Mouse (Mus musculus) kidney, postnatal 0 days (tissue): Measurements from ENCODE around the gene Cldn10. TPM values are rescaled to one million over a fixed set of nuclear protein-coding genes. Genes with fewer than 3 reads are reported as not detected.

Experiments
- ATAC-seq: fragments of 200-750 bp; cut with Nextera tagmentation; replicated peaks from 2 replicates; pipeline ENCODE4 v1.8.0; 2017; ENCODE audit warnings: low read depth, moderate number of reproducible peaks, moderate TSS enrichment, moderate library complexity; ENCODE audit not compliant: low FRiP score
- DNase-seq: peaks from one replicate; pipeline ENCODE4 v3.0.0-alpha.2; 2016; ENCODE audit warnings: low spot score
- H3K27ac ChIP-seq: fragments of 300-500 bp; sonication (generic); 2 replicates; pipeline ENCODE4 v1.5.1; 2014; ENCODE audit warnings: mild to moderate bottlenecking
- H3K27me3 ChIP-seq: fragments of 300-500 bp; sonication (generic); 2 replicates; pipeline ENCODE4 v1.6.1; 2014; ENCODE audit warnings: low read length, mixed read lengths; ENCODE audit not compliant: insufficient read depth
- H3K36me3 ChIP-seq: fragments of 300-500 bp; sonication (generic); 2 replicates; pipeline ENCODE4 v1.6.1; 2014; ENCODE audit warnings: low read length, mixed read lengths; ENCODE audit not compliant: insufficient read depth
- H3K4me1 ChIP-seq: fragments of 300-500 bp; sonication (generic); replicated peaks from 2 replicates; pipeline ENCODE4 v1.6.1; 2014; ENCODE audit warnings: antibody characterized with exemption, low read length, mixed read lengths; ENCODE audit not compliant: insufficient read depth
- H3K4me2 ChIP-seq: fragments of 300-500 bp; sonication (generic); 2 replicates; pipeline ENCODE4 v1.6.1; 2014; ENCODE audit warnings: mild to moderate bottlenecking, low read length, moderate library complexity, mixed read lengths
- H3K4me3 ChIP-seq: fragments of 300-500 bp; sonication (generic); replicated peaks from 2 replicates; pipeline ENCODE4 v1.5.1; 2014; ENCODE audit warnings: low read depth, low read length
- H3K9ac ChIP-seq: fragments of 300-500 bp; sonication (generic); 2 replicates; pipeline ENCODE4 v1.6.1; 2014; ENCODE audit warnings: low read depth, low read length
- H3K9me3 ChIP-seq: fragments of 300-500 bp; sonication (generic); replicated peaks from 2 replicates; pipeline ENCODE4 v1.6.1; 2016; ENCODE audit warnings: low read length, inconsistent platforms, mixed read lengths
- CTCF ChIP-seq: IDR thresholded peaks from 2 replicates; pipeline ENCODE4 v1.5.1; 2016; ENCODE audit warnings: antibody characterized with exemption, low read depth, mild to moderate bottlenecking, moderate library complexity
- WGBS: fragments of 180-500 bp; shearing (Covaris S2); extraction: QIAGEN DNeasy Blood & Tissue Kit; methylation state at CpG from one replicate; pipeline ENCODE4 v1.1.7; 2014; 5-methylcytosine and 5-hydroxymethylcytosine counted together
- polyA plus RNA-seq: library from polyadenylated mRNA; unstranded; fragments of >200 nt; fragmentation: Nextera tagmentation; extraction: Ambion mirVana; gene quantifications from 2 replicates; pipeline ENCODE4 v1.2.1, GENCODE M21; 2015

The Cldn10 gene
- polyA plus RNA-seq, result 199 and 211 TPM in 2 replicates

- Histone ChIP-seq H3K4me2 (peak within 1 kb of the TSS; percentile 18), H3K9me3 (no peaks in the 10 kb centered on the region), H3K27me3 (no peaks in the 10 kb centered on the region), H3K27ac (peak within 1 kb of the TSS; percentile 61), H3K4me3 (no peak within 1 kb of the TSS), H3K9ac (no peak within 1 kb of the TSS), H3K36me3 (no peaks in the 10 kb centered on the region), H3K4me1 (0 out of 2 replicates have a peak, but pooled peaks cover 5% of the 10 kb centered on the region)
- no peak for ATAC-seq
- no peak for TF ChIP-seq CTCF
- WGBS, result 45% methylated on average over 4 of the region's 4 CpGs
- DNase-seq, result no peak
Measured at GRCm38 (mm10) chr14:118787621-118788020, at the start of gene Cldn10. Cldn10 (plus strand) TSS chr14:118787908.

DNA sequence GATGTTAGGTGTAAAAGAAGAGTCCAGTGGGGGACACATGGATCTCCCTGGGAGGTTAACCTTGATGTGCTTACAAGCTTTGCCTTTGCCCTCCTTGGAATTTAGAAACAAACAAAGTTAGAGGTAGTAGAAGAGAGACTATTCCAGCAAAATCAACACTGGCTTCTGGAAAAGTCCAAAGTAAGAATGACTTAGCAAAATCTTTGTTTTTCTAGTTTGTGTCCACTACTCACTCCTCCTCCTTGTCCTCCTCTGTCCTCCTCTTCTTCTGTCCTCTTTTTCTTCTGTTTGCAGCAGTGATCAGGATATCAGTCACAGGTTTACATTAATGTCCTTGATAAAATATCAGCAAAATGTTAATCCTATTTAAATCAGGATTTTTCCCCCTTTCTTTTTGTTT lies 45.9 kb upstream of the Cldn10 start:
- no peak overlapping the region for H3K9ac ChIP-seq
- DNase-seq (no peak), ATAC-seq (no peak)
- no peaks in the 10 kb centered on the region for H3K4me1 ChIP-seq
- no peak overlapping the region for H3K4me2 ChIP-seq
- no peaks in the 10 kb centered on the region for H3K27me3 ChIP-seq
- no peaks in the 10 kb centered on the region for H3K36me3 ChIP-seq
- no peak overlapping the region for H3K27ac ChIP-seq
- no peaks in the 10 kb centered on the region for H3K9me3 ChIP-seq
- no peak overlapping the region for H3K4me3 ChIP-seq
- no peak for TF ChIP-seq CTCF

- H3K27ac ChIP-seq, result no peak overlapping the region
- H3K9me3 ChIP-seq, result no peaks in the 10 kb centered on the region
- no peak overlapping the region for H3K9ac ChIP-seq
- DNase-seq (no peak), ATAC-seq (no peak)
- WGBS, result 78% methylated on average over 5 of the region's 5 CpGs
- no peak overlapping the region for H3K4me3 ChIP-seq
- no peak overlapping the region for H3K4me2 ChIP-seq
- no peaks in the 10 kb centered on the region for H3K4me1 ChIP-seq
- no peak for TF ChIP-seq CTCF
- H3K36me3 ChIP-seq, result no peaks in the 10 kb centered on the region
- H3K27me3 ChIP-seq, result no peaks in the 10 kb centered on the region
Measured at GRCm38 (mm10) chr14:118742862-118743261, 44.8 kb upstream of the Cldn10 start.

DNA sequence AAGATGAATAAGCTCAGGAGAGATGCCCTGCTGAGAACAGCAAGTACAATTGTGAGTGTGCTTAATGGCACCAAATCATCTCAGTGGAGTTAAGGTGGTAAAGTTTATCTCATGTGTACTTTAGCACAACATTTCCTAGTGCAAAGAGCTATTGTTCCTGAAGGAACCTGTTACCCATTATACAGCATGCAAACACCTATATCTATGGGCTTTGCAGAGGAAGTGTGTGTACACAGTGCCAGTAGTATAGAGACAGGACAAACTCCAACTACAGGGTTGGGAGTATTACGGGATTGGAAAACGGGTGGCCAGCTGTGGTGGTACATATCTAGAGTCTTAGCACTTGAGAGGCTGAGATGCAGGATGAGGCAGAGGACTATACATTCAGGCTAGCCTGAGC lies 38.6 kb upstream of the Cldn10 start:
- Histone ChIP-seq H3K9ac (no peak overlapping the region), H3K27me3 (no peaks in the 10 kb centered on the region), H3K9me3 (no peaks in the 10 kb centered on the region), H3K36me3 (no peaks in the 10 kb centered on the region), H3K27ac (no peak overlapping the region), H3K4me3 (no peak overlapping the region), H3K4me1 (no peaks in the 10 kb centered on the region), H3K4me2 (no peak overlapping the region)
- ATAC-seq (no peak), DNase-seq (no peak)
- 95% methylated on average over 2 of the region's 2 CpGs for WGBS
- TF ChIP-seq CTCF, result no peak

- ATAC-seq (no peak), DNase-seq (no peak)
- no peak for TF ChIP-seq CTCF
- H3K36me3 ChIP-seq, result no peaks in the 10 kb centered on the region
- H3K27ac ChIP-seq, result no peak overlapping the region
- 68% methylated on average over 4 of the region's 4 CpGs for WGBS
- H3K9me3 ChIP-seq, result no peaks in the 10 kb centered on the region
- H3K4me3 ChIP-seq, result no peak overlapping the region
- no peak overlapping the region for H3K4me2 ChIP-seq
- no peak overlapping the region for H3K9ac ChIP-seq
- no peaks in the 10 kb centered on the region for H3K27me3 ChIP-seq
- no peaks in the 10 kb centered on the region for H3K4me1 ChIP-seq
Measured at GRCm38 (mm10) chr14:118749715-118750114, 38.0 kb upstream of the Cldn10 start.

DNA sequence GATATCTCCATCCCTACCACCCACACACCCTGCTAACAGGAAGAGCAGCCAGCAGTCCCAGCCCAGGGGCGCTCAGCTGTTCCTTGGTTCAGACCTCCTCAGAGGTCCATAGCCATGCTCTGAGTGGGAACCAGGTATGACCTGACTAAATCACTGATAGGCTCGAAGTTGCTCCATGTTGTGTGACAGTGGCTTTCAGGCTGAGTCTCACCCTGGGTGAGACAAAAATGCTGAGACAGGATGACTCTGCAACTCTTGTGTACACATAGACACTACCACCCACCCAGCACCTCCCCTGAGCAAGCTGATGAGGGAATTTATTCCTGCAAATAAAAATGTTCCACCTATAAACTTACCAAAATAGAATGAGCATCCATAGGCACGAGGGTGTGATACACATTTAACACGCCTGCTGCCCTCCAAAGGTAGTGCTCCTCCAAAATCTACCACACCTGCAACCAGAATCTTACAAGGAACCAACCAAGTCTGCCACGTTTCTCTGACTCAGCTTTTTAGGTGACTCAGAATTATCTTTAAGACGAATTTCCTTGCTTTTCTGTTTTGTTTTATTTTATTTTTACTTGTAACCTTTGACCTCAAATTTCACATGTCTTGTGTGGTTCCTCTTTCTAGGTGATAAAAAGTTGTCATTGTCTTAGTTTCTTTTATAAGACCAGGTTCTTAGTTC lies 37.1 kb upstream of the Cldn10 start:
- no peak overlapping the region for H3K9ac ChIP-seq
- H3K4me1 ChIP-seq, result no peaks in the 10 kb centered on the region
- 76% methylated on average over 6 of the region's 6 CpGs for WGBS
- H3K4me2 ChIP-seq, result no peak overlapping the region
- no peak for DNase-seq
- TF ChIP-seq CTCF, result no peak
- H3K36me3 ChIP-seq, result no peaks in the 10 kb centered on the region
- H3K4me3 ChIP-seq, result no peak overlapping the region
- no peak overlapping the region for H3K27ac ChIP-seq
- no peaks in the 10 kb centered on the region for H3K27me3 ChIP-seq
- H3K9me3 ChIP-seq, result no peaks in the 10 kb centered on the region
- ATAC-seq, result no peak

DNA sequence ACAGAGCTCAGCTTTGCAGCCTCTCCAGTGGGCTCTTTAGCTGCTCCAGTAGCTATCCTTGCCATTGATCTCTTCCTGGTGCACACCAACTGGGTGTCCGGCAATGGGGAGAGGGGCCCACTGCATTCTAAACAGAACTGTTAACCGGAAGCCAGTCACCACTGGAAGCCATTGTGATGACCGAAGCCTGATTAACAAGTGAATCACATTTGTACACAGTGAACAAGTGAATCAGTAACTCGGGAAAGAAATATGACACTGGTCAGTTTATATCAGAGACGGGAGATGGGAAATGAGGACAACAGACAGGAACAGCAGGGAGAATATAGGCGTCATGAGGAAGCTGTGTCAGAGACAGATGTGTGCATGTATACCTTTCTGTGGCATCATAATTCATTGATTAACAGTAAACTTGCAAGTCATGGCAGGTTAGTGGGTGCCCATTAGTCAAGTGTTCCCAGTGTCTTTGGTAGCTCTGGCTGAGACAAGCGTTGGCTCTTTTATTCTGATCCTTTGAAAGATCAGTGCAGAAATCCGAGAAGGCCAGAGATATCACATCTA lies 36.4 kb upstream of the Cldn10 start:
- no peaks in the 10 kb centered on the region for H3K27me3 ChIP-seq
- no peak for TF ChIP-seq CTCF

More for the DNA sequence above, 36.4 kb upstream of the Cldn10 start:
- no peak for DNase-seq
- H3K9me3 ChIP-seq, result no peaks in the 10 kb centered on the region
- no peak overlapping the region for H3K4me2 ChIP-seq
- H3K36me3 ChIP-seq, result no peaks in the 10 kb centered on the region
- H3K4me1 ChIP-seq, result no peaks in the 10 kb centered on the region
- WGBS, result 70% methylated on average over 8 of the region's 8 CpGs
- H3K27ac ChIP-seq, result no peak overlapping the region
- no peak overlapping the region for H3K9ac ChIP-seq
- no peak overlapping the region for H3K4me3 ChIP-seq
- no peak for ATAC-seq
